Mouse (Mus musculus): ENCODE data around the gene Ptdss2. TPM values are rescaled to one million over a fixed set of nuclear protein-coding genes. Genes with fewer than 3 reads are reported as not detected.

Ptdss2 gene
- total RNA-seq (2021): 10 to 100 TPM; 15.5 to 21.9 TPM
- long read RNA-seq, experiment 1, transcript Ptdss2-201 (12 exons, 3,624 nt): major isoform, 11 of 20 reads
- long read RNA-seq, experiment 1, partial matches to known transcripts: 5 of 20 reads
- long read RNA-seq, experiment 1, other reads (novel, unspliced or antisense): 4 of 20 reads
- long read RNA-seq, experiment 2, transcript Ptdss2-201 (12 exons, 3,624 nt): major isoform, 12 of 20 reads
- long read RNA-seq, experiment 2, partial matches to known transcripts: 0 of 20 reads
- long read RNA-seq, experiment 2, other reads (novel, unspliced or antisense): 5 of 20 reads

- intact Hi-C loops (cut with DNase I; ENCODE audit: low total_unique reads): no loop called here
- no peak for DNase-seq
These were observed at the start of gene Ptdss2 for GRCm38 (mm10) chr7:141122245-141122644. Ptdss2 (plus strand) TSS chr7:141122382.

- intact Hi-C loops (cut with DNase I; ENCODE audit: low total_unique reads): no loop called here
These were observed 48.4 kb upstream of the Ptdss2 start for GRCm38 (mm10) chr7:141073782-141074181.

GRCm38 (mm10) chr7:141077841-141078240, 44.3 kb upstream of the Ptdss2 start, which contains the start of gene Pkp3:
Pkp3 (plus strand) TSS chr7:141078218.
- intact Hi-C loops (cut with DNase I; ENCODE audit: low total_unique reads): no loop called here
- no peak for DNase-seq

More at GRCm38 (mm10) chr7:141073782-141074181, 48.4 kb upstream of the Ptdss2 start:
- no peak for DNase-seq

- intact Hi-C loops (cut with DNase I; ENCODE audit: low total_unique reads): no loop called here
These were observed 43.3 kb upstream of the Ptdss2 start for GRCm38 (mm10) chr7:141078876-141079275.

GRCm38 (mm10) chr7:141079481-141080449, 42.4 kb upstream of the Ptdss2 start:
- intact Hi-C loops (cut with DNase I; ENCODE audit: low total_unique reads): no loop called here
- DNase-seq: no peak

More at GRCm38 (mm10) chr7:141078876-141079275, 43.3 kb upstream of the Ptdss2 start:
- DNase-seq: no peak

- DNase-seq: no peak
- intact Hi-C loops (cut with DNase I; ENCODE audit: low total_unique reads): no loop called here
These were observed 34.3 kb upstream of the Ptdss2 start for GRCm38 (mm10) chr7:141087894-141088293.

- intact Hi-C loops (cut with DNase I; ENCODE audit: low total_unique reads): no loop called here
- no peak for DNase-seq
These were observed 33.7 kb upstream of the Ptdss2 start for GRCm38 (mm10) chr7:141088473-141088872.

- intact Hi-C loops (cut with DNase I; ENCODE audit: low total_unique reads): no loop called here
- no peak for DNase-seq
These were observed 32.0 kb upstream of the Ptdss2 start for GRCm38 (mm10) chr7:141090228-141090627.

- intact Hi-C loops (cut with DNase I; ENCODE audit: low total_unique reads): loop anchor here (2.0 kb wide), 1 partner anchor 85 kb away; no protein-coding TSS in a partner anchor
- DNase-seq: peak; percentile 88
These were observed 30.0 kb upstream of the Ptdss2 start for GRCm38 (mm10) chr7:141092051-141092735.

- intact Hi-C loops (cut with DNase I; ENCODE audit: low total_unique reads): loop anchor here (2.0 kb wide), 1 partner anchor 83 kb away; no protein-coding TSS in a partner anchor
- DNase-seq: no peak
These were observed 28.2 kb upstream of the Ptdss2 start for GRCm38 (mm10) chr7:141093950-141094349.

GRCm38 (mm10) chr7:141094487-141095205, 27.5 kb upstream of the Ptdss2 start:
- no peak for DNase-seq

GRCm38 (mm10) chr7:141096021-141096420, 26.2 kb upstream of the Ptdss2 start:
- no peak for DNase-seq
- intact Hi-C loops (cut with DNase I; ENCODE audit: low total_unique reads): no loop called here

More at GRCm38 (mm10) chr7:141094487-141095205, 27.5 kb upstream of the Ptdss2 start:
- intact Hi-C loops (cut with DNase I; ENCODE audit: low total_unique reads): no loop called here

- intact Hi-C loops (cut with DNase I; ENCODE audit: low total_unique reads): no loop called here
- peak; percentile 48 for DNase-seq
These were observed 25.5 kb upstream of the Ptdss2 start for GRCm38 (mm10) chr7:141096649-141097056.

- intact Hi-C loops (cut with DNase I; ENCODE audit: low total_unique reads): no loop called here
- no peak for DNase-seq
These were observed 25.0 kb upstream of the Ptdss2 start for GRCm38 (mm10) chr7:141097177-141097576.

- no peak for DNase-seq
- intact Hi-C loops (cut with DNase I; ENCODE audit: low total_unique reads): no loop called here
These were observed 22.1 kb upstream of the Ptdss2 start, which contains the start of gene Sigirr for GRCm38 (mm10) chr7:141099911-141100691. Sigirr (minus strand) TSS chr7:141100572.

GRCm38 (mm10) chr7:141103161-141103560, 19.0 kb upstream of the Ptdss2 start:
- intact Hi-C loops (cut with DNase I; ENCODE audit: low total_unique reads): no loop called here
- no peak for DNase-seq

GRCm38 (mm10) chr7:141115874-141116273, 6.3 kb upstream of the Ptdss2 start:
- intact Hi-C loops (cut with DNase I; ENCODE audit: low total_unique reads): no loop called here
- DNase-seq: no peak

- intact Hi-C loops (cut with DNase I; ENCODE audit: low total_unique reads): no loop called here
- DNase-seq: no peak
These were observed 4.5 kb upstream of the Ptdss2 start, which contains the start of gene Ano9 for GRCm38 (mm10) chr7:141117636-141118035. Ano9 (minus strand) TSS chr7:141117806.

Data from gastrocnemius, postnatal 14 days (tissue).